Mouse (Mus musculus) hindbrain, embryonic 14.5 days (tissue): Measurements from ENCODE around the gene Lyg2. TPM values are rescaled to one million over a fixed set of nuclear protein-coding genes. Genes with fewer than 3 reads are reported as not detected.

ENCODE experiments used
- polyA plus RNA-seq: library from polyadenylated mRNA; unstranded; fragments of >200 nt; fragmentation: Nextera tagmentation; extraction: Ambion mirVana; gene quantifications from 2 replicates; pipeline ENCODE4 v1.2.1, GENCODE M21; 2014

The Lyg2 gene
- polyA plus RNA-seq, 1 experiment from 2014 or later = not detected

Other genes with a start within 250 kb of the Lyg2 start
- 2.5 and 3.4 TPM in 2 replicates for gene 2010300C02Rik, start 196.4 kb downstream of the Lyg2 start, polyA plus RNA-seq
- gene Tsga10, start 50.1 kb downstream of the Lyg2 start, polyA plus RNA-seq = 14.4 and 14.9 TPM in 2 replicates
- 7.9 and 9.0 TPM in 2 replicates for gene Lipt1, start 44.8 kb downstream of the Lyg2 start, polyA plus RNA-seq
- gene Mitd1, start 26.1 kb downstream of the Lyg2 start, polyA plus RNA-seq = 12.5 and 13.7 TPM in 2 replicates
- gene Mrpl30, start 26.0 kb downstream of the Lyg2 start, polyA plus RNA-seq = 259 and 310 TPM in 2 replicates
- gene Lyg1, start 41.3 kb upstream of the Lyg2 start, polyA plus RNA-seq = not detected in 2 replicates
- gene Txndc9, start 81.4 kb upstream of the Lyg2 start, polyA plus RNA-seq = 129 and 144 TPM in 2 replicates
- gene Eif5b, start 81.5 kb upstream of the Lyg2 start, polyA plus RNA-seq = 18.7 and 19.6 TPM in 2 replicates
- gene Rev1, start 213.3 kb upstream of the Lyg2 start, polyA plus RNA-seq = 31.1 and 32.6 TPM in 2 replicates